Mouse (Mus musculus) bone marrow macrophage, adult 2 months (primary cell): ENCODE data around the gene Ism2. TPM values are rescaled to one million over a fixed set of nuclear protein-coding genes. Genes with fewer than 3 reads are reported as not detected.
"Not testable (repeated sequence)": the region's sequence is repeated elsewhere in the genome, so short reads cannot be mapped to it uniquely, and the experiment has no call there.

Source experiments
- H3K27ac ChIP-seq: 2 replicates; pipeline ENCODE4 v1.5.1; 2012; ENCODE audit warnings: low read depth, low read length; ENCODE audit not compliant: insufficient read depth
- H3K4me1 ChIP-seq: 2 replicates; pipeline ENCODE4 v1.6.1; 2012; ENCODE audit warnings: low read length; ENCODE audit not compliant: control insufficient read depth, insufficient read depth
- H3K4me3 ChIP-seq: 2 replicates; pipeline ENCODE4 v1.5.1; 2012; ENCODE audit warnings: mild to moderate bottlenecking, low read length, moderate library complexity; ENCODE audit not compliant: insufficient read depth
- CTCF ChIP-seq: IDR thresholded peaks from 2 replicates; pipeline ENCODE4 v1.5.1; 2012; ENCODE audit warnings: low read depth, mild to moderate bottlenecking, low read length, moderate library complexity
- POLR2A ChIP-seq: IDR thresholded peaks from 2 replicates; pipeline ENCODE4 v1.6.1; 2012; ENCODE audit warnings: mild to moderate bottlenecking, low read depth, low read length, borderline replicate concordance
- polyA plus RNA-seq: library from polyadenylated mRNA; stranded (reverse); fragments of >200 nt; gene quantifications from 2 replicates; pipeline ENCODE4 v1.2.4, GENCODE M21; 2012; ENCODE audit not compliant: missing spikeins, insufficient read depth, insufficient read length

Ism2 gene
- polyA plus RNA-seq, 1 experiment, result not detected

- Histone ChIP-seq H3K4me1 (no peaks in the 10 kb centered on the region), H3K27ac (no peak overlapping the region), H3K4me3 (no peak overlapping the region)
- TF ChIP-seq POLR2A (no peak), CTCF (no peak)
These were observed 5.6 kb downstream of the Ism2 start for GRCm38 (mm10) chr12:87293934-87294333.

DNA sequence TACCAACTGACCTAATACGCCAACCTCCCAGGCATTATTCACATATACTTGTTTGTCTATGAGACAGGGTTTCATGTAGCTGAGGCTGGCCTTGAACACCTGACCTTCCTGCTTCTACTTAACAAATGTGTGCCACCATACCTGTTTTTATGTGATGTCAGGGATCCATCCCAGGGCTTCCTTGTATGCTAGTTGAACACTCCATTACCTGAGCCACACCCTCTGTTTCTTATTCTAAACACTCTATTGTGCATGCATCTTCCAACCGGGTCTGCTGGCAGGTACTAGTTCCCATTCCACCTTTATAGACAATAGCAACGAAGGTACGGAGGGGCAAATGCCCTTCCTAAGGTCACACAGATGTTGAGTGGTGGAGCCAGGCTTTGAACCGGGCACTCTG lies 10.4 kb downstream of the Ism2 start:
- TF ChIP-seq CTCF, result no peak

DNA sequence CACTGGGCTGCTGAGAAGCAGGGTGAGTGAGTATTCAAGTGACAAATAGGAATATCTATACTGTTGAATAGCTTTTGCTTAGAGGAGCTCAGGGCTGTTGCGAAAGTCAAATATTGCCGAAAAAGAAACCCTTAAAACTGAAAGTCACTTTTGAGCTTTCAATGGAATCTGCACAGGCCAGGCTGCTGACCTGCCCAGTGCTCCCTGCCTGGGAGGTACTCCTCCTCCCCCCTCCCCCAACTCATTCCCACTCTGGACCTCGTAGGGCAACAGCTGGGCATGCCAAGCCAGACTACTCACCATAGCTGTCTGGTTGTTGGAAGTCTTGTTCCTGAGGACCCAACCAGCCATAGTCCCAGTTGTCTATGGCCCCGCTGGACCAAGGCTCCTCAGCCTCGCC lies 14.8 kb downstream of the Ism2 start:
- Histone ChIP-seq H3K27ac (no peak overlapping the region), H3K4me3 (no peak overlapping the region), H3K4me1 (peaks cover 6% of the 10 kb centered on the region)
- TF ChIP-seq POLR2A (no peak), CTCF (no peak)

More for the DNA sequence above, 10.4 kb downstream of the Ism2 start:
- no peak overlapping the region for H3K27ac ChIP-seq
- H3K4me1 ChIP-seq, result no peaks in the 10 kb centered on the region
- H3K4me3 ChIP-seq, result no peak overlapping the region

GRCm38 (mm10) chr12:87284268-87284667 lies 15.2 kb downstream of the Ism2 start:
- Histone ChIP-seq H3K4me3 (no peak overlapping the region), H3K27ac (no peak overlapping the region), H3K4me1 (peaks cover 6% of the 10 kb centered on the region)
- TF ChIP-seq POLR2A (no peak), CTCF (no peak)

GRCm38 (mm10) chr12:87283706-87284105 lies 15.8 kb downstream of the Ism2 start:
- H3K4me3 ChIP-seq, result no peak overlapping the region
- no peak overlapping the region for H3K27ac ChIP-seq
- H3K4me1 ChIP-seq, result peaks cover 6% of the 10 kb centered on the region
- TF ChIP-seq POLR2A, result no peak
- TF ChIP-seq CTCF, result no peak

GRCm38 (mm10) chr12:87282743-87283142 lies 16.8 kb downstream of the Ism2 start:
- Histone ChIP-seq H3K4me1 (peaks cover 6% of the 10 kb centered on the region), H3K4me3 (no peak overlapping the region), H3K27ac (no peak overlapping the region)
- TF ChIP-seq CTCF, result no peak
- TF ChIP-seq POLR2A, result no peak

DNA sequence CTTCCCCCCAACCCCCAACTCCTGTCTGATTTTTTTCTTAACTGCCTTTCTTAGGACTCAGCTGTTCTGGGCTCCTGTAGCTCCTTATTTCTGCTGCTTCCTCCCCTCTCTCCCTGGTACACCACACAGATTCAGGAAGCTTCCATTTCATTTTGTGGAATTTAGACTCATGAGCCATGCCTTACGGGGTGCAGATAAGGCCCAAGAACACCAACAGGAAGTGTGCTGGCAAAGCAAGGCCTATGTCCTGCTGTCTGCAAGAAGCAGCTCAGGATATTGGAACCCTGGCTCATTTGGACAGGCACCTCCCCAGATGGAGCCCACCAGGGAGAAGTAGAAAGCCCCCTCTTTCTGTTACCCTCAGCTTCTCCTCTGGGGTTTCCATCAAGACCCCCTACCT lies 17.7 kb downstream of the Ism2 start:
- Histone ChIP-seq H3K4me1 (peaks cover 6% of the 10 kb centered on the region), H3K27ac (no peak overlapping the region), H3K4me3 (no peak overlapping the region)
- TF ChIP-seq CTCF, result no peak
- TF ChIP-seq POLR2A, result no peak

- H3K4me3 ChIP-seq, result no peak overlapping the region
- TF ChIP-seq CTCF (no peak), POLR2A (no peak)
- peaks cover 24% of the 10 kb centered on the region for H3K4me1 ChIP-seq
- H3K27ac ChIP-seq, result no peak overlapping the region
These were observed 19.6 kb downstream of the Ism2 start for GRCm38 (mm10) chr12:87279879-87280278.

DNA sequence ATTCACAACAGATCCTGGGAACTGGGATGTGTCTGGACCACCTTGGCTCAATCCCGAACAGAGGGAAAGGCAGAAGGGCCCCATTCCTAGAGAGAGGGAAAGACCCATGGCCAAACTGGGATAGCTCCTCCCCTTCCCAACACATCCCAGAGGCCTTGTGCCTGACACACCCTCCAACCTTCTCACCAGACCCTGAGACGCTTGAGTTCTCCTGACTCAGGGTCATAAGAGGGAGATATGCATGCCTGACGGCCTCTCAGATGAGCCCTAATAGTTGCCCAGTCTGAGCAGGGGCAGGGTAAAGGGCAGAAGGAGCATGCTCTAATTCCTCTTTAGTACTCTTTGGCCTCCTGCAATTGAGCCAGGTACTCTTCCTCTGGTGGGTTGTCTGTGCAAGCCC lies 20.2 kb downstream of the Ism2 start:
- no peak for TF ChIP-seq POLR2A
- TF ChIP-seq CTCF, result no peak
- H3K4me1 ChIP-seq, result peaks cover 28% of the 10 kb centered on the region

DNA sequence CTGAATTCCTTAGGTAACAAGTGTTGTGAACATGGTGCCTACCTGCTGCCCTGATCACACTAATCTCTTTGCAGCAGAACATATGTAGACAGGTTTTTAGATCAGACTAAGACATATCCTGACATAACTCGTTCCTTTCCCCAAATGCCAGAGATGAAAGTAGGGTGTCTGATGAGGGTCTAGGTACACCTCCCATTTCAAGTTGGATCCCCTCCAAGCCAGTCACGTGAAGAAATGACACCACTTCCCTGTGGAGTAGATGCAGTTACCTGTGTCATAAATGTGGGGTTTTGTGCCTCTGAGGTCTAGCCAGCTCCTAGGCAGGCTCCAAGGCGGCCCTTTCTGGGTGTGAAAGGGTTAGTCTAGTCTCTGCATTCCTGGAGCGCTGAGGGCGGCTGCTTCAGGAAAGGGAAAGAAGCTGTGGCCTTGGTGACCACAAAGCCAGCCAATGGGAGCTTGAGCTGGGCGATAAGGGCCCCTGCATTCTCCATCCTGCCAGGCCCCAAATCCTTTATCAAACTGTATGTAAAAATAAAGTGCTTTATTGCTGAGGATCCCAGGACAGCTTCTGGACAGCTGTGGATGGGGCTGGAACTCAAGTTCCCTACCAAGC lies 21.3 kb downstream of the Ism2 start:
- no peak for TF ChIP-seq POLR2A
- no peak for TF ChIP-seq CTCF
- Histone ChIP-seq H3K4me1 (peaks cover 37% of the 10 kb centered on the region), H3K27ac (no peak overlapping the region), H3K4me3 (no peak overlapping the region)

More for the DNA sequence above, 20.2 kb downstream of the Ism2 start:
- no peak overlapping the region for H3K27ac ChIP-seq
- H3K4me3 ChIP-seq, result no peak overlapping the region

GRCm38 (mm10) chr12:87277251-87277650 lies 22.3 kb downstream of the Ism2 start:
- H3K27ac ChIP-seq, H3K4me3 ChIP-seq: not testable (repeated sequence)
- H3K4me1 ChIP-seq, result peaks cover 41% of the 10 kb centered on the region
